Mouse (Mus musculus) ZHBTc4 (cell line): Measurements from ENCODE around the gene Nr3c2.

ENCODE experiments used
- DNase-seq: peaks from one replicate; pipeline ENCODE4 v3.0.0-alpha.2; 2011; ENCODE audit warnings: low read depth, low spot score

Nr3c2 gene

DNA sequence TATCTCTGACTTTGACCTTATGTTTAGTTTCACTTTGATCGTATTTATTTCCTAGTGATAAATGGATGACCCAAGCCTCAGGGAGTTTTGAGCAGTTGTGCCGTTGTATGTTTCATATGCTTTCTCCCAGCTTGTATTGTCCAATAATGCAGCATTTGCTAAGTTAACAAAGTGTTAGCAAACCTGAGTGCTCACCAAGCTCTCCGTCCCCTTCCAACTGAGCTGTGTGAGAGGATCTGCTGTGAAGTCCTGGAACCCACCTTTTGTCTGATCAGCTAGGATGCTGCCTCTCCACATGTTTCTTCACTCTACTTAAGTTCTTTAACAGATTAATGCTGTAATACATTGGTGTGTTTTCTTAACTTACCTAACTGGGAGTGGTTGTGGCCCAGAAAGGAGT, 342.1 kb downstream of the Nr3c2 start:
- DNase-seq, result no peak

DNA sequence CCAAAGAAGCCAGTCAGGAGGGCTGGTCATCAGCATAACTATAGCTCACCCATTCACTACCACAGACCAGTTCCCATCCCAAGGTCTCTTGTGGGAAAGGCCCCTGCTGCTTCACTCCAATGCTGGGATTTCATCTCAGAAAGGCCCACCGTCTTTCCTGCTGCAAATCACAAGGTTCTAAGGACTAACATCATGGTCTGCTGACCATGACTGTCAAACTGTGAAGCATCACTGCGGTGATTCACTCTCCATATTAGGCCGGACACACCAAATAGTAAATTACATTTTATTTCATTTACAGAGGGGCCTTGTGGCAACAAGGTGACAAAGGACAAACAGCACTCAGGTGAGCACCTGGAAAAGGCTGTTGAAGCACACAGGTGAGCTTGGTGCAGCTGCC, 350.9 kb downstream of the Nr3c2 start:
- peak; percentile 23 for DNase-seq

DNA sequence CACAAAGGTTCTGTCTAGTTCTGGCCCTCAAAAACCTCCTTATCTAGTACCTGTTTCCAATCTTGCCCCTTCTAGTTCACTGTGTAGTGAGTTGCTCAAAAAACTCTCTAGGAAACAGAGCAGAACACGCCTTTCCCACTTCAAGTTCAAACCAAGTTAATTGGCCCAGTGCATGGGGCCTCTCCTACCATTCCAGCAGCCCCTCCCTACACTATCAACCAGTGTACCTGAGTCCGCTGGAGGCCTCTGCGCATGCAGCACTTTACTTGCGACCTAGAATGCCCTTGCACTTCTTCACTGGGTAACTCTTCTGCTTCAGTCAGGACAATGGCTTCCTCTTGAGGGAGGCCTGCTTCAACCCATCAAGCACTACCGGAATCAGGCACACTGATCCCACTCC, 351.9 kb downstream of the Nr3c2 start:
- DNase-seq, result no peak

DNA sequence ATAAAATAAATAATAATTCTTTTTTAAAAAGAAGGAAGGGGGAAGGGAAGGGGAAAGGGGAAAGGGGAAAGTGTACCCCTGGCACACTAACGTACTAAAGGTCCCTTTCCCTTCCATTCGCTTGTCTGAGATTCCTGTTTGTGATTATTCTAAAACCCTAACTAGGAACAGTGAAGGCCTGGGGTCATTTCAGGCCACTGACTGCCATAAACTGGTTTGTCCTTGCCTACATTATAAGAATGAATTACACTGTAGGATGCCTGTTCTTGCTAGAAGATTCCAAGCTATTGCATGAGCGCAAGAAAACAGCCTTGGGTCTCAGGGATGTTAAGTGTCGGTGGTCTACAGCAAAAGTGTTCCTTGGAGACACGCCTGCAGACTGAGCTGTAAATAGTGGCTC, 355.2 kb downstream of the Nr3c2 start:
- no peak for DNase-seq

DNA sequence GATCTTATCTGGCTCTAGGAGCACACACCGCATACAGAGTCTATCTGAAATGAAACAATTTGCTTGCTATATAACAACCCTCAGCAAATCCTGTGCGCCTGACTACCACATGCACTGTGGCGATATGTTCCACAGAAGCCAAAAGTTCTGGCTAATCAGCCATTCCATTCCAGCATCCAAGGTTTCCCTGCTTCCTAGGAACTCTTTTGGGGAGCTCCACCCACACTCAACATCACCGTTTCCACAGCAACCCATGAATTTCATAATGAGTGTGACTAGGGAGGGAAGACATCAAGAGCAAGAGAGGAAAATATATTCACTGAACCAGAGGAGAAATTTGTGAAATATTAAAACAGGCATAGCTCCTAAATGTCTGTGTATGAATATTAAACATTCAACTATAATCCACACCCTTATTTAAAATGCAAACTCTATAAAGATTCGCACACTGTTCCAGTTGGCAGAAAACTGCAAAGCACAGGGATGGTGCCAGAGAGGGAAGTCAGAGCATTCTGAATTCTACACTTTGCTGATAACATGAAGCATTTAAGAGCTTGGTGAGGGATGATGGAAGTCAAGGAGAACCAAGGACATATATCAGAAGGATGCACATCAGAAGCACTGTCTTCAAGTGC, 357.3 kb downstream of the Nr3c2 start:
- no peak for DNase-seq

DNA sequence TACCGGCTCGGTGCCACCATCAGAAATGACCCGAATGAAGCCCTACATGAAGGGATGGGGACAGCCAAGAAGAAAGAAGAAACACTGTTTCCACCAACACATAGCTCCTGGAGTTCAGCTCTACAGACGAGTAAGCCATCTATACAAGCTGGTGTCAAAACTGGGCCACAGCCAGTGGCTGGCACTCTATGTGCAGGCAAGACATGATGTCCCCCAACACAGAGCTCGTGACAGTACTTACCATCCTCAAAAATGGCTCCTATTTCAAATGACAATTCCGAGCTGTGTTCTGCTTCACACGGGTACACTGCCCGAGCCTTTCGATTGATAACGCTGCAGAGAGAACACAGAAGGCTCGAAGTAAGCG, 357.8 kb downstream of the Nr3c2 start:
- no peak for DNase-seq

DNA sequence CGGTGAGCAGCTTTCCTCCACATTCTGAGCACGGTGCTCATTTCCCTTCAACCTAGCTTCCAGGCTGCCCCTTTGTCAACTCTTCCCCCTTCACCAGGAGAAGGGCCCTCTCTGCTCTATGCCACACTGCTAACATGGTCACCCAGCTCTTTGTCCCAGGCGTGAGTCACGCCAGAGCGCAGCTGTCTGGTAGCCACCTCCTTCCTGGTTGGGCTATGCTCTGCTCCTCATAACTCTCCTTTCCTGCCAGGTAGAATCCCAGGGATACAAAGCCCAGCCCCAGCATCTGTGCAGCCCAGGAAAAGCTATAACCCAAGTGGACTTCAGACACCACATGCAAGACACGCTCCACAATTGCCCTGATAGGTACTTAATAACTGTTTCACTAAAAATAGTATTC, 362.0 kb downstream of the Nr3c2 start:
- DNase-seq, result no peak

DNA sequence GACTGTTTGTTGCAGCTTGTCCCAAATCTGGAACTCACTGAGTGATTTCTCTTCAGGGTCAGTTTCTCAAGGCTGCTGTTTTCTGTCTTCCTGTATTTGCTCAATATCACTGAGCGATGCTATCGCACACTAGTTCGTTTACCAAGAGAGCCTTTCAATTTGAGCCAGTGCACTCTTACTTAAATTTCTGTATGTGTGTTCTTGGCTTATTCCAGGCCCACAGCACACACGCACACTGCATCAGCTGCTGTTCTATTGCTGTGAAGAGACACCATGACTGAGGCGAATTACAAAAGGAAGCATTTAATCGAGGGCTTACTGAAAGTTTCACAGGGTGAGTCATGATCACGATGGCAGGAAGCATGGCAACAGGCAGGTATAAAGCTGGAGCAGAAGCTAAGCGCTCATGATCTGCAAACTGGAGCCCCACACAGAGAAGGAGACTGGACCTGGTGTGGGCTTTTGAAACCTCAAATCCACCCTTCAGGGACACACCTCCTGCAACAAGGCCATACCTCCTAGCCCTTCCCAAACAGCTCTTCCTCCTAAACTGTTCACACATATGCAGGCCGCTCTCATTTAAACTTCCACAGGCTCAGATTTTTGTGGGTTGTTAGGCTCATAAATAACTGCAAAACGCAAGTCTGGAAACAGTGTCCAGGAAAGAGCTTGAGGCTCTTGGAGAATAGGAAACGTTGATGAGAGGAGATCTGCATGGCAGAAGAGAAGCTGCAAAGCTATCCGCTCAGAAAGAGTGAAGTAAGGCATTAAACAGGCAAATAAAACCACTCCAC, 363.2 kb downstream of the Nr3c2 start:
- DNase-seq, result no peak

DNA sequence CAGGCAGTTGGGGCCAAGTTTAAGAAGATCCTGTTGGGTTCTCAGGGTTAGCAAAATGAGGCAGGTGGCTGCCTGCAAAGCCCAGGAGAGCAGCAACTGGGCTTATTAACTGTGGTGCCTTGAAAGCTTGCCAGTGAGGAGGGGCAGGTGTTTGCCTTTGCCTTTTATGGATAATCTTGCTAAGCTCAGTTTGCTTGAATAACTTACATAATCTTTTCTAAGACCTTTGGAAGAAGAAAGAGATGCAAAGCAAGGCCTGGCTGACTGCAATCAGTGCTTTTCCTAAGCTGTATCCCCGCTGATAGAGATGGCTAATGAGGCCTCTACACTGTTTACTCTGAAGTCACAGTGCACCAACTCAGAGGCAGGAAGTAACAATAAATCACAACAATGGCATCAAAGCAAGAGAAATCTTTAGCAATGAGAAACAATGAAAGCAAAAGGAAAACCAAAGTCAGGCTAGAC, 368.7 kb downstream of the Nr3c2 start:
- no peak for DNase-seq

DNA sequence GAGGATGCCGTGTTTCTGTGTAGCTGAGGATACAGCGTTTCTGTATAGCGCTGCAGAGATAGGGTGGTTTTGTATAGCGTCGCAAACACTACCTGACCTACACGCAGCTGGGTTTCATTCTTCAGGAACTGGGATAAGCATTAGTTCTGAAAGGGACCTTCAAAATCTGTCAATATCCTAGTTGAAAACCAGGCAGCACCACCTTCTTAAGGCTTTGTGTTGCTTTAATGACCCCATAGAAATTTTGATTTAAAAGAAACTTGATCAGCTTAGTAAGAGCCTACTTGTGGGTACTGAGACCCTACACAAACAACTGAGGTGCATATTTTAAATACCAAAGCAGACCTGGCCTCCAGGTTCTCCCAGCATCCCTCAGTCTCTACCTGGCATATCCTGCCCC, 372.9 kb downstream of the Nr3c2 start:
- DNase-seq, result peak; percentile 42

DNA sequence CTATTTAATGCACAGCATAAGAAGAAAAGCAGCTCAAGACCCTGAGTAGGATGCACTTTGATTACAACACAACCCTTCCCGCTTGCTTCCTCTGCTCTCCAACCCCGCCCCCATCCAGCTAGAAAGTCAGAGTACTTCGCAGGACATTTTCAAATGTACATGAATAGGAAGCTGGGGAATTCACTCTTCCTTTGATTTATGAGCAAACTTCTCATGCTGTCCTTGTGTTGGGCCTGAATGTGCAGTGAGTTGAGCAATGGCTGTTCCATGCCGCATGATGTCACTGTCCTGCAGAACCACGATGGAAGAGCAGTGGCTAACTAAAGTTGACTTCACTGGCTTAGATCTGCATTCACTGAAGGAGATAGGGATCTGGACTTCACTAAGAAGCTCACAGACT, 376.3 kb downstream of the Nr3c2 start:
- DNase-seq, result no peak

DNA sequence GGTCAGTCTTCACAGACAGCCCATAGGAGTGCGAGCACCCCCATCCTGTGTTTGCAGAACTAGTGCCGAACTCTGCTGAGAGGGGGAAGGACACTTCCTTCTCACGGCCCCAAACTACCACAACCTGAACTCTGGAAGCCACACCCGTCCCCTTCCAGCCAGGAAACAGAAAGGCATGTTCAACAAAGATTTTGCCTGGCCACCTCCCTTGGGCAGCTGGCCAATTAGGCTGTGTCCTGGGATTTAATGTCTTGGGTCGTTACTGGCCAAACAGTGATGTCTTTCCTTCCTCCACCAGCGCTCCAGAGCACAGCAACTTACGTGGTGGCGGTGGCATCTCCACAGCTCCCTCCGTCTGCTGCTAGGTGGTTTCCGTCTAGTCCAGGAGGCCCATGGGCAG, 377.6 kb downstream of the Nr3c2 start:
- no peak for DNase-seq

DNA sequence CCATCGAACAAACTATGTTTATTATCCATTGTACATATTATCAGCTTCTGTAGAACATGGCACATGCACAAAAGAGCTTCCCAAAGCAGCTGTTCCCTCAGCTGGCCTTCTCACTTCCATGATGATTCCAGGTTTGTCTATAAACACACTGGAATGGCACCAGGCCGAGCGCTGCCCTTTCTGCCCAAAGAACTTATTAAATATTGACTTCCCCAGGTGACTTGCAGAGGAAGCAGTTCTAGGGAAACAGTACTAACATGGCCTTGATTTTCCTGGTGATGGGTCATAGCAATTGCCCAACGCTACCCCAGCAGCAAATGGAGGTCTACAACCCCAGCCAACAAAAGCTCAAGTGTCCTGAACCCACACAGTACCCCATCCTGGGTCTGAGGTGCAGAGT, 379.0 kb downstream of the Nr3c2 start:
- no peak for DNase-seq

DNA sequence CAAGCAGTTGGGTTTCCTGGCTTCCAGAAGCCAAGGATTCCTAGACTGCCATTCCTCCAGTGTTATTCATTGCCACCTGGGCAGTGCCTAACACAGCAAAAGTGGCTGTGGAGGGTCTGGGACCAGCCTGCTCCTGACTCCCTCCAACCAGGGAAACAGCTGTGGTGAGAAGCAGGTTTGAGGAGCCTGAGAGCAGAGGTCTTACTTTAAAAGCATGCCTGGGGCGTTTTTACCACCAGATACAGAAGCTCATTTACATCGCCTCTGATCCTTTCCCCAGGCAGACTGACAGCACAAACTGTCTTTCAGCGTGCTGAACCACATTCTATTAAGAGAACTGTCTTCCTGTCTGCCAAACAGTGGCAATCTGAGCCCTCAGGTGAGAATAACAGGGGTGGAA, 380.7 kb downstream of the Nr3c2 start:
- peak; percentile 12 for DNase-seq

DNA sequence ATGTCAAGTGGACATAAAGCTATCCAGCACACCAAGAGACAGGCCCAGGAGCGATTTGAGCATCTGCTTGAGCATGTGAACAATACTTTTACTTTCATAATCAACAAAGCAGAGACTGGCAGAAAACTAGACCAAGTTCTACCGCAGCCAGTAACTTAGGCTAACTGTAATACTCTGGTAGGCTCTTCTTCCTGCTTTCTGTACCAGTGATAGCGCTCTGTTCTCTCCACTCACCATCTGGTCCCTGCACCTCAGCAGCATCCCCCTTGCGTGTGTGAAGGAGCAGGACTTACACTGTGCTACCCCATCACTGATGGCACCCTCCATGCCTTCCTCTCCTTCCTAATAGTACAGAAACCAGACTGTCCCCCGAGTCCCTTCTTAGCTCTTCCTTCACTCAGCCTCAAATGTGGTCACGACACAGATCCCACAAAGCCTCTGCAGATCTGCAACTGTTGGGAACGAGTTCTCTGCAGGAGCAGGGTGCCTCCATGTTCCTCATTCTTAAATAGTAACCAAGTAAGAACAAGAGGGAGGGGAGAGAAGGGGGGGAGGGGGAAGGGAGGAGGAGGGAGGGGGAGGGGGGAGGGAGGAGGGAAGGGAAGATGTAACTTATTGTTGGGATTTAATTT, 383.5 kb downstream of the Nr3c2 start:
- no peak for DNase-seq

DNA sequence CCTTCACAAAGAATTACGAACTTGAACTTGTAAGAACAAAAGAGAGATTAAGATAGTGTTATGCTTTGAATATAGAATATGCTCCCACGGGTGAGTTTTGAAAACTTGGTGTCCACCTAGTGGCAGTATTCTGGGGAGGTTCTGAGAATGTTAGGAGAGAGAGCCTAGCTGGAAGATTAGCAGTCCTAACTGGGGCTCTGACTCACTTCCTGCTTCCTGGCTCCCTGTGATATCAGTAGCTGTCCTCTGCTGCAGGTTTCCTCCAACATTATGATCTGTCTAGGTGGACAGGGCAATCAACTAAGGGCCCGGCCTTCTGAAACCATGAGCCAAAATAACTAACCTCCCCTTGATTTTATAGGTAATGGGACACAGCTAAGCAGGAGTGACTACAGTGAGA, 385.2 kb downstream of the Nr3c2 start:
- DNase-seq, result no peak

DNA sequence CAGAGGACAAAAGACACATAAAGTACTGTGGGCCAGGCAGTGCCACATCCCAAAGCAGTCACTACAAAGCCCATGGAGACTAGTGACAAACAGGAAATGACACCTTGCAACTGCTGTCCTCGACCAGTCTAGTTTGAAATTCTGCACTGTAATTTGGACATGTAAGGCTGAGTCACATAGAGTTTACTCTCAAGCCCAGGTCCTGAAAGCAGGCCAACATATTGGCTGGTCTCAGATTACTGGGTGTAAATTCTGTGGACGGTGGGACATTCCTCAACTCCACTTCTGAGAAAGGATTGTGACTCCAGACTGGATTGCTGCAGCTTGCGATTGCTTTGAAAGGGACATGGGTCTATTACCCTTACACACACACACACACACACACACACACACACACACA, 388.8 kb downstream of the Nr3c2 start:
- DNase-seq, result no peak

DNA sequence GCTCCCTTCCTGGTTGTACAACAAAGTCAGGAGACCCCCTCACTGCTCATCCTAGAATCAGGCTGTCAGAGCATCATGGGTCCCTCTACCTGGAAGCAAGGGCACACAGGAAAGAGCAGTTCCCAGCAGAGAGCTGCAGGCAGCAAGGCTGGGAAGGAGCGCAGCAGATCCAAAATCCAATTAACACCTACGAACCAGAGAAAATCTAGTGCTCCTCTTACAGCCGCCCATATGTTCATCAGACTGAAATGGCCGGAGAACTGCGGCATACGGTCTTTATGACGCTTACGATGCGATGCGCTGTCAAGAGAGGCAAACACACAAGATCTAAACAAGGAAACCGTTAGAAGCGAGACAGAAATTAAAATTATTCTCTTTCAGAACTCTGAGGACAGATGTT, 389.2 kb downstream of the Nr3c2 start:
- no peak for DNase-seq

DNA sequence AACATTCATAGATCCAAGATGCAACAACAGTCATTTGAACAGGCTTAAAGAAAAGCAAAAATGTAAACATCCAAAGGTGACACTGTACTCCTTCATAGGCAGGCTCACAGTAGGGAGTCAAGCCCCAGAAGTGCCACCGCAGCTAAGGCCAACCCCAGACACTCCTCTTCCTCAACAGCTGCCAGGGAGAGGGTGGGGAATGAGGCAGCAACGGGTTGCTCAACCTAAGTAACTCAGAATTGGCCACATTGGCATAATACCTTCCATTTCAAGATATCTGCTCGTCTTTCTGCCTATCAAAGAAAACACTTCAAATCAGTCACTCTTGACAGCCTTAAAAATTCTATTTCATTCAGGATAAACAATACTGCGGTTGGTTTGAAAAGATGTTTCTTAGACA, 392.9 kb downstream of the Nr3c2 start:
- DNase-seq, result no peak

DNA sequence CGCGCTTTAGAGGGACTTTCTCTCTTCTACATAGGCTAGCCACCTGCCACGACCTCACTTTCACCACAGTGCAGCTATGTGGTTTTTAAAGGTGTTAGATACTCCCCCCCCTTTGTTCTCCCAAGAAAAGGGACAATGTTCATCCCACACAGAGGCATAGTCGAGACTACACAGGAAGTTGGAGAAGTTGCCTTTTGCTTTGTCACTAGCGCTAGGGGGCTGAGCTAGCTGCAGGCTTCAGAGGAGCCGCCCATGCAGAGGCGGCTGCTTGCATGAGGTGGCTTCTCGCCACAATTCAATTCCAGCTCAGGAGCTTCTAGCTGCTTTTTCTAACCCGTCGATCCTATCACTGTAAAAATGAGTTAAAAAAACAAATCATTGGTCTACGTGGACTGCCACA, 393.4 kb downstream of the Nr3c2 start:
- peak; percentile 18 for DNase-seq

DNA sequence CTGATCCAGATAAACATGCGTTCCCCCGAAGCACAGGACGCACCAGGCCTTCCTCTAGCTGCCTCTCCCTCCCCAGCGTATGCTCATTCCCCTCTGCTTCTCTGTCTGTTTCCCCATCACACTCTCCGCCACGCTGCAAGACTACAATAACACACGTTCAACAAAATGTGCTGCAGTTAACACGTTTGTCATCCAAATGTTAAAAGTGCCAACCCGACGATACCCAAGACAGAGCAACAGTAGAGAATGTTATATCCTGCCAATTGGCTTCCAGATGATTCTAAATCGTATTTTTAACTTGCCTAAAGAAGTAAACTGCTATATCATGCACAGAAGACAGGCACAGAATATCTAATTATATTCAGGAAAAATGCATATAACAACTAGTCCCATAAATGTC, 395.4 kb downstream of the Nr3c2 start:
- no peak for DNase-seq
